Mouse (Mus musculus) testis, adult 2 months (tissue): Measurements from ENCODE around the gene Med9.

Source experiments
- CTCF ChIP-seq: fragments of 200-500 bp; IDR thresholded peaks from 2 replicates; pipeline ENCODE4 v1.5.1; 2012; ENCODE audit warnings: low read depth, mild to moderate bottlenecking, inconsistent platforms, low read length, moderate library complexity; ENCODE audit not compliant: control insufficient read depth, insufficient read depth, insufficient replicate concordance
- POLR2A ChIP-seq: fragments of 200-500 bp; IDR thresholded peaks from 2 replicates; pipeline ENCODE4 v1.6.1; 2012; ENCODE audit warnings: low read depth, mild to moderate bottlenecking, inconsistent platforms, low read length, moderate library complexity; ENCODE audit not compliant: control insufficient read depth

DNA sequence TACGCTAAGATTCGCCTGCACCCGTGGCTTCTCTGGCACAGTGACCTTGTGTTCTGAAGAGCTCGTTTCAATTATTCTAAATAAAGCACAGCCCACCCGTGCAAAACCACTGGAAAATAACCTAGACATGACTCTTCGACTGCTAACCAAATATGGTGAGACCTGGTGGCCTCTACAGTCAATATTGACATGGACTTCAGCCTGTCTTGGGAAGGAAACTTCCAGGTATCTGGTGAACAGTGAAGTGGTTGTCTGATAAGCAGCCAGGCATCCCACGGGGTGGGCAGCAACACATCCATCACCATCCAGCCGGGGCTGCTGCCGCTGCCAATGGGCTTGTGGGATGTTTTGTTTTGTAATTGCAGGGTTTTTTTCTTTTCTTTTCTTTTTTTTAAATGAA, 46.3 kb downstream of the Med9 start:
- TF ChIP-seq CTCF: no peak
- no peak for TF ChIP-seq POLR2A
